Mouse (Mus musculus) common myeloid progenitor, adult 5-6 weeks (primary cell): Measurements from ENCODE around the gene 1700020N15Rik. TPM values are rescaled to one million over a fixed set of nuclear protein-coding genes. Genes with fewer than 3 reads are reported as not detected.
"Not testable (repeated sequence)": the region's sequence is repeated elsewhere in the genome, so short reads cannot be mapped to it uniquely, and the experiment has no call there.

Experiments
- ATAC-seq: replicated peaks from 2 replicates; pipeline ENCODE4 v1.8.0; 2016; ENCODE audit warnings: low read depth, mild to moderate bottlenecking, moderate TSS enrichment, inconsistent platforms; ENCODE audit not compliant: poor library complexity, severe bottlenecking
- total RNA-seq: library from RNA; stranded (forward); fragments of 200-1000, 187-1606 nt; gene quantifications from 2 replicates; pipeline ENCODE4 v1.2.3, GENCODE M21; 2017

The 1700020N15Rik gene
- total RNA-seq: not detected in 2 replicates

DNA sequence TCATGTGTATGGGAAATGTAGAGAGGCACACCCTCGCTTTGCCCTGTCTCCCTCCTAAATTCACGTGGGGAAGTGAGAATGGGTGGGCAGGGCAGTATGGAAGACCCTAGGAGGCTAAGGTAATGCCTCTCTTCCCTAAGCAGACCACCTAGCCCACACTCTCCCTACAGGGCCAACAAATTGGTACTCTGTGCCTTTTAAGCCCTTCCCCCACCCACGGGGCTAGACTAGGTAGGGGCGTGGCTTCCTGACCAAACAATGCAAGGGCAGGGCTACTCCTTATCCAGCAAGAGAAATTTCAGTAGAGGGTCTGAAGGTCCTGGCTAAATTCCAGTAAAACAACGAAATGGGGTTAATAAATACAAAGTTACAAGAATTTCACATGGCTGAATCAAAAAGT is at the start of gene 1700020N15Rik:
Gene 1700020N15Rik (plus strand): TSS at position 301 of the 400 bp plus-strand sequence.
- ATAC-seq: not testable (repeated sequence)

DNA sequence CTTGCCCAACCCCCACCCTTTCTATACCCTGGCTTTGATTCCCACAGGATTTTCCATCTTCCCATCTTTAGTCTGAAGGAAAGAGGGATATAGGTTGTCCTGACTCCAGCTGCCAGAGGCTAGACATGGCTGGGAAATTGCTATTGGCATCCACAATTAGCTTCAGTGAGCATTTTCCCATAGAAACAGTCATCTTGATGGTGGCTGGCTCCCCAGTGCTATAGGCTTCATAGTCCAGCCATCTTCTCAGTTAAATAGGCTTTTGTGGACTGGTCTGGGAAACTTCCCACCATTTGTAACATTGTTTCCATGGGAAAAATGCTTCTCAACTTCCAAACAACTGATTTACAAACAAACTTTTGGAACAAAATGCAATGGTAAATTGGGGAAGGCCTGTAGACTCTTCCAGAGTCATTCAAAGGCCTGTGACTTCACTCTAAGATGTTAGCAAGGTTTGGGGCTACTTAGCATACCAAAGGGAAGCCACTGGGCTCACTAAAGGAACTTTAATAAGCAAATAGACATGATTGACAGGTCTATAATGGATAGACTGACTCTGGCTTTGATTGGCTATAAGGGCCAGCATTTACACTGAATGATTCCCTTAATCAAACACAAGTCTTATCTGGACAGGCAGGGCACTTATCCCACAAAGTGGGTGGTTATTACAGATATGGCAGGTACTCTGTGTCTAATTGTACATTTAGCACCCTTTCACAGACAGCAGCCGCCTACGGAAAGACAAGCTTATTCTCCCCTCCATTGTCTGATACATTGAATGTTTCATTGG is 31.9 kb downstream of the 1700020N15Rik start:
- ATAC-seq: no peak
